Comparison of ENCODE assay signal across 33 mouse cellular contexts in the genomic region with DNA sequence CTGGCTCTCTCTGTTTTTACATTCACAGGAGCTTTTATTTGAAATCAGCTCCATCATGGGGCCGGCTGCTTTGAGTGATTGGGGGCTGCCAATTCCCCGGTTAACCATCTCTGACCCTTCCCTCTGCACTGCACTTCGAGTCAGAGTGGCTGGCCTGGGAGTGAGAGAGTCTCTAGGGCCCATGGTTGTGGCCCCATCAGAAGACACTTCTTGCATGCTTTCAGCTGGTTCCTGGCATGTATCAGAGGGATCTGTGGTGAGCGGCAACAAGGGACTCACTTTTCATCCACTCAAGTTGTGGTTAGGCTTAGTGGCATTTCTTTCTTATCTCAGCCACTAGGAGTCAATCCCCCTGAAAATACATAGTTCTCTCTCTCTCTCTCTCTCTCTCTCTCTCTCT.
A peak's percentile ranks its signal among the peaks of the same experiment; 100 is the strongest.
DNase-seq lines count a peak whose midpoint lies in the region; ATAC-seq lines count a peak whose summit lies in the region.
"Had no signal": no experiment of that assay in that cellular context is flagged by ENCODE, and none has a peak within 500 bp of the region (broad histone marks: within the 10 kb centered on the region; RNA-seq: fewer than 3 reads in every experiment).

No protein-coding gene starts in this region.

- H3K4me3 ChIP-seq in heart, embryonic 10.5 days: no peak overlapping the region
- no peak overlapping the region for H3K4me3 ChIP-seq in midbrain, embryonic 13.5 days (replicated peaks)
- H3K4me3 ChIP-seq in midbrain, embryonic 16.5 days (ENCODE audit: low read depth, low read length): no peak overlapping the region
- H3K4me3 ChIP-seq in kidney, embryonic 14.5 days (ENCODE audit: low read length): no peak overlapping the region
- H3K4me3 ChIP-seq: erythroblast, embryonic 14.5 days; heart, adult 2 months; heart, embryonic 13.5 days; hindbrain, embryonic 12.5 days; liver, embryonic 12.5 days; megakaryocyte, embryonic 14.5 days; neural tube, embryonic 13.5 days had no signal

- 28% methylated on average over 4 of the region's 4 CpGs for WGBS in heart, embryonic 10.5 days
- 6% methylated on average over 4 of the region's 4 CpGs for WGBS in midbrain, embryonic 13.5 days
- 13% methylated on average over 4 of the region's 4 CpGs for WGBS in midbrain, embryonic 16.5 days
- WGBS in kidney, embryonic 14.5 days: 37% methylated on average over 4 of the region's 4 CpGs

- H3K4me2 ChIP-seq in midbrain, embryonic 13.5 days (replicated peaks): no peak overlapping the region; the same call in 1 of the 2 replicates
- H3K4me2 ChIP-seq in midbrain, embryonic 16.5 days (ENCODE audit: low read length): no peak overlapping the region
- H3K4me2 ChIP-seq in kidney, embryonic 14.5 days (replicated peaks; ENCODE audit: low read depth, low read length): no peak overlapping the region
- H3K4me2 ChIP-seq: heart, embryonic 13.5 days; hindbrain, embryonic 12.5 days; liver, embryonic 12.5 days; neural tube, embryonic 13.5 days had no signal

- no peaks in the 10 kb centered on the region for H3K36me3 ChIP-seq in heart, embryonic 10.5 days
- H3K36me3 ChIP-seq in midbrain, embryonic 13.5 days: no peaks in the 10 kb centered on the region
- no peaks in the 10 kb centered on the region for H3K36me3 ChIP-seq in midbrain, embryonic 16.5 days (ENCODE audit: control insufficient read depth, insufficient read depth, low read length)
- no peaks in the 10 kb centered on the region for H3K36me3 ChIP-seq in kidney, embryonic 14.5 days (ENCODE audit: control insufficient read depth, insufficient read depth, low read length)
- H3K36me3 ChIP-seq: G1E; heart, embryonic 13.5 days; hindbrain, embryonic 12.5 days; liver, embryonic 12.5 days; neural tube, embryonic 13.5 days had no signal

- 0 out of 2 replicates have a peak, but pooled peaks have one; percentile 41 for ATAC-seq in midbrain, embryonic 13.5 days
- ATAC-seq in midbrain, embryonic 16.5 days: no peak
- peak; percentile 29 for ATAC-seq in granulocyte monocyte progenitor cell, adult 5-6 weeks (replicated peaks; ENCODE audit: poor library complexity, severe bottlenecking)
- no peak for ATAC-seq in kidney, embryonic 14.5 days (ENCODE audit: low FRiP score, low TSS enrichment)
- ATAC-seq: intestine, embryonic 16.5 days; liver, embryonic 12.5 days; liver, postnatal 0 days had no signal

- DNase-seq in embryo, embryonic 11 days: peak; percentile 33
- no peak for DNase-seq in embryo, embryonic 10 days (ENCODE audit: low spot score)
- DNase-seq in heart, embryonic 10.5 days (ENCODE audit: low spot score): peak; percentile 73
- no peak for DNase-seq in heart, adult 18-20 months
- DNase-seq: adrenal gland, adult 8-10 months; cerebellum, adult 8-10 months; cerebellum, postnatal 36 days; gastrocnemius, postnatal 10 days; heart, adult 2 months; heart, postnatal 10 days; kidney, adult 8-10 months; kidney, postnatal 10 days; layer of hippocampus, postnatal 36 days; left cerebral cortex, postnatal 4 days; liver, postnatal 0 days; lung, postnatal 36 days; right cerebral cortex, adult 18-20 months; spleen, adult 18-20 months; thymus, adult 18-20 months; thymus, postnatal 25 days had no signal

- no peaks in the 10 kb centered on the region for H3K9me3 ChIP-seq in heart, embryonic 10.5 days
- no peaks in the 10 kb centered on the region for H3K9me3 ChIP-seq in midbrain, embryonic 13.5 days
- no peaks in the 10 kb centered on the region for H3K9me3 ChIP-seq in midbrain, embryonic 16.5 days (replicated peaks; ENCODE audit: control insufficient read depth, low read length, poor library complexity, severe bottlenecking)
- H3K9me3 ChIP-seq in kidney, embryonic 14.5 days (ENCODE audit: control insufficient read depth, low read length): no peaks in the 10 kb centered on the region
- H3K9me3 ChIP-seq: heart, embryonic 13.5 days; hindbrain, embryonic 12.5 days; liver, embryonic 12.5 days; neural tube, embryonic 13.5 days had no signal

- H3K4me1 ChIP-seq in heart, embryonic 10.5 days: peaks cover 30% of the 10 kb centered on the region
- peaks cover 35% of the 10 kb centered on the region for H3K4me1 ChIP-seq in midbrain, embryonic 13.5 days (replicated peaks)
- peaks cover 8% of the 10 kb centered on the region; the same call in 1 of the 2 replicates for H3K4me1 ChIP-seq in midbrain, embryonic 16.5 days (ENCODE audit: control insufficient read depth, insufficient read depth, low read length)
- H3K4me1 ChIP-seq in kidney, embryonic 14.5 days (ENCODE audit: control insufficient read depth, insufficient read depth, low read length): peaks cover 6% of the 10 kb centered on the region; the same call in 1 of the 2 replicates
- H3K4me1 ChIP-seq: megakaryocyte, embryonic 14.5 days had no signal

- peaks cover 6% of the 10 kb centered on the region; the same call in 1 of the 2 replicates for H3K27me3 ChIP-seq in heart, embryonic 10.5 days (ENCODE audit: insufficient read depth, poor library complexity, severe bottlenecking)
- H3K27me3 ChIP-seq in midbrain, embryonic 13.5 days: peaks cover 11% of the 10 kb centered on the region; the same call in 1 of the 2 replicates
- no peaks in the 10 kb centered on the region for H3K27me3 ChIP-seq in midbrain, embryonic 16.5 days (ENCODE audit: control insufficient read depth, insufficient read depth, low read depth, low read length)
- no peaks in the 10 kb centered on the region for H3K27me3 ChIP-seq in kidney, embryonic 14.5 days (ENCODE audit: control insufficient read depth, insufficient read depth, low read length)
- H3K27me3 ChIP-seq: heart, embryonic 13.5 days had no signal

- no peak overlapping the region for H3K27ac ChIP-seq in heart, embryonic 10.5 days
- no peak overlapping the region; the same call in 1 of the 2 replicates for H3K27ac ChIP-seq in midbrain, embryonic 13.5 days
- no peak overlapping the region for H3K27ac ChIP-seq in midbrain, embryonic 16.5 days (ENCODE audit: low read length)
- H3K27ac ChIP-seq in kidney, embryonic 14.5 days (ENCODE audit: low read depth, low read length): no peak overlapping the region
- H3K27ac ChIP-seq: hindbrain, embryonic 12.5 days; liver, embryonic 12.5 days; stomach, postnatal 0 days had no signal

- H3K9ac ChIP-seq in midbrain, embryonic 13.5 days (replicated peaks): no peak overlapping the region
- H3K9ac ChIP-seq in midbrain, embryonic 16.5 days (ENCODE audit: low read depth, low read length): no peak overlapping the region
- no peak overlapping the region; the same call in 1 of the 2 replicates for H3K9ac ChIP-seq in kidney, embryonic 14.5 days (ENCODE audit: low read depth, low read length)
- H3K9ac ChIP-seq: heart, embryonic 13.5 days; hindbrain, embryonic 12.5 days; liver, embryonic 12.5 days; liver, postnatal 0 days; neural tube, embryonic 13.5 days had no signal

Comparison
In these comparisons a context has a peak if more than half of its experiments do, and no peak if none do; other contexts are left out.
1. DNase-seq: peak in embryo, embryonic 11 days (single experiment) and heart, embryonic 10.5 days (single experiment); none in embryo, embryonic 10 days (single experiment) and heart, adult 18-20 months (0 of 2).
2. ATAC-seq: peak in midbrain, embryonic 13.5 days (single experiment) and granulocyte monocyte progenitor cell, adult 5-6 weeks (single experiment); none in midbrain, embryonic 16.5 days (single experiment) and kidney, embryonic 14.5 days (single experiment).